Mouse (Mus musculus): ENCODE data around the gene Hs3st3a1. TPM values are rescaled to one million over a fixed set of nuclear protein-coding genes. Genes with fewer than 3 reads are reported as not detected.

Hs3st3a1 gene
- total RNA-seq (2021) = under 1 TPM; 0.25 to 0.60 TPM

DNA sequence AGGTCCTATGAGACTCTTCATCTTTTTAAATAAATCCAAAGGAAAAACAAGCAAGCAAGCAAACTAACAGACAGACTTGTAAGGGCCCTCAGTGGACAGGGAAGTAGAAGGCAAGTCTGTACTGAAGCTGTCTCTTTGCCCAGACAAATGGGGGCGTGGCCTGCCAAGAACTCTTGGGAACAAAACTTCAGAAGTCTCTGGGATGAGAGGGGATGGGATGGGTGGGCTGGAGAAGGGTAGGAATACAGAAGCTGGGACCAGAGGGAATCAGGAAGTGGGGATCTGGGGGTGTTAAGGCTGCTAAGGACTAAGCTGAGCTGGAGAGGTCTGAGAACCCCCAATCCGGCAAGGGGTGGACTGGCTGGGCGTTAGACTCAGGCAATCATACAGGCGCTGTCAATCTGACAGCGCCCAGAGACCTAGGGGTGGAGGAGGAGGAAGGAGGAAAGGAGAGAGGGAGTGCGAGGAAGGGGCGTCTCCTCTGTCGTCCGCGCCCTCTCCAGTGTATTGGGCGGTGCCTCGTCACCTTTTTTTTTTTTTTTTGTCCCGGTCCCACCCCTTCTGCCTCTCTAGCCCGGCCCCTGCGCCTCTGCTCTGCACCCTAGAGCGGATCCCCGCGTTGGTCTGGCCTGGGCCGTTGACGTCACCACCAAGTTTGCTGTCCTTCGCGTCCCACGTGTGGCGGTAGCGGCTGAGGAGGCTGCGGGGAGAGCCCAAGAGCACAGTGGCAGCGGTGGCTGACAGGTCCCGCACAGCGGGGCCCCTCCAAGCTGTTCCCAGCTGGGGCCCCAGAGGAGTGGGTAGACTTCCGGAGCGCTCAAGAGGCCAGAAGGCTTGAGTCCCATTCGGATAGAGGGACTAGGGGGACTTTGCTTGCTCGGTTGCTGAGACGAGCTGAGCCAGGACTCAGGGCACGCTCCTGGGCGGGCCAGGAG, at the start of gene Hs3st3a1:
Gene Hs3st3a1, plus strand, starts transcription at position 722 of the 935 bp plus-strand sequence.
- intact Hi-C loops (cut with DNase I) = loop anchor here (10.0 kb wide), 1 partner anchor 530 kb away; no protein-coding TSS in a partner anchor
- DNase-seq = peak; percentile 55 to 57

DNA sequence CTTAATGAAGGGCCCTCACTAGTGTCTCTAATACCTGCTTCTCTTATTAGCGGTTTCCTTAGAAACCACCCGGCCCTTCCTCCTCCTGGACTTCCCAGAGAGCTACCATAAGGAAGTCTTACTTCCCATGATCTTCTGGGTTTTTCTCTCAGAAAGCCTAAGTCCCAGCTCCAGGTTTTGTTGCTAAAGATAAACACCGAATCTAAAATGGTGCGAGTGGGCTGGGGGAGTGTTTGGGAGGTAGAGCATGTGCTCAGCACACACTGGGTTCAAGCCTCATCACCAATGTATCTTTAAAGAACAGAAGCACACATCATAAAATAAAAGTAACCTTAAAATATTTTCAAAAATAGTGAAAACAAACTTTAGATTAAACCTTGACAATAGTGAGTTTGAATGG, 48.8 kb upstream of the Hs3st3a1 start:
- DNase-seq = no peak
- intact Hi-C loops (cut with DNase I) = no loop called here

DNA sequence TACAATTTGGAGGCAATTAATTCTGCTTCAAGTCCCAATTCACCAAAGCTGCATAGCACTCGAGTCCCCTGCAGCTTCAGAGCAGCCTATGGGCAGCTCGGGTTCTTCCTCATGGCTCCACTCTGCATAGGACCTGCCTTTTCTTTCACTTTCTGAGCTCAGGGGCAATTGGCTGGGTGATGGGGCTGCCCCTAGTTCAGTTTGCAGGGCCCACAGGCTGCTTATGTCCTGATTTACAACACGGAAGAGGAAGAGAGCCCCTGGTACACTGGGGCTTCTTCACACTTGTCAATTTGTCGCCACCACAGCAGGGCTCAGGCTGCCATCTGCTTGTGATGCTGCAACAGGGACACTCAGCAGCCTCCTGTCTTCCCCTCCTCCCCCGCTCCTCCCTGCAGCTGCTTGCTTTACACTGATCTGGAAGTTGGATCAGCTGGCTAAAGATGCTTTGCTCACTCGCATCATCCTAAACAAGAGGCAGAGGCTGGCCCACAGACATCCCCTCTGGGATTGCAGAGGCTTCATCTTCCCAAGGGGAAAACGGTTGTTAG, 38.7 kb upstream of the Hs3st3a1 start:
- intact Hi-C loops (cut with DNase I) = no loop called here
- peak; percentile 4 to 11 for DNase-seq

DNA sequence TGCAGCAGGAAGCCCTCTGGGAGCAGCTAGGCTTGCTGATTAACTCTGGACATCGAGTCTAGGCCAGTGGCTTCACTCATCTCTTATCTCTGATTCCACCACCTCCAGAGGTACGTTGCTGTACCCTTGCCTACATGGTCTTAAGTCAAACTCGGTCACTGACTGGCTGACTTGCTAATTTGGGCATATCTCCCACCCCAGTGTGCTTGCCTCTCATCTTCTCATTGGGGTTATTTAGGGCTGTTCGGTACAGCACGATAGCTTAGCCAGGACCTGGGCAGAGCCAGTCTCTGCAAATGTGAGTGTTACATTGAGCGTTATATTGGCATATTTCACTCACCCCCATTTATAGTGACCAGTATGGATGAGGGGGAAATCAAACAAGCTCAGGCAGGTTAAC, 38.2 kb upstream of the Hs3st3a1 start:
- intact Hi-C loops (cut with DNase I) = no loop called here

DNA sequence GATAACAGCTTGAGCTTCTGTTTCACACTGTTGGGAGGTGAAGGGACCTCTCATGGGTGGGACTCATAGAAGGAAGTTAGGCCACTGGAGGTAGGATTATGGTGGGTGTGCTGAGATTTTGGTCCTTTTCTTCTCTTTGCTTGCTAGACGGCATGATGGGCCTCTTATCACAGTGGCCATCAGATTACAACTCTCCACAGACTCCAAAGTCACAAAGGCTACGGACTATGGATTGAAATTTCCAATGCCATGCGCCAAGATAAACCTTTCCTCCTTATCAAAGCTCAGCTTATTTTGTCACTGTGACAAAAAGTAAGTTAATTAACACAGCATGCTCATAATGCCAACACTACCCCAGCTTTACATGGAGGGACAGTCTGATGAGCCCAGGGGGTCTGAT, 37.5 kb upstream of the Hs3st3a1 start:
- intact Hi-C loops (cut with DNase I) = no loop called here
- DNase-seq = no peak

More for the DNA sequence above, 38.2 kb upstream of the Hs3st3a1 start:
- DNase-seq = no peak

DNA sequence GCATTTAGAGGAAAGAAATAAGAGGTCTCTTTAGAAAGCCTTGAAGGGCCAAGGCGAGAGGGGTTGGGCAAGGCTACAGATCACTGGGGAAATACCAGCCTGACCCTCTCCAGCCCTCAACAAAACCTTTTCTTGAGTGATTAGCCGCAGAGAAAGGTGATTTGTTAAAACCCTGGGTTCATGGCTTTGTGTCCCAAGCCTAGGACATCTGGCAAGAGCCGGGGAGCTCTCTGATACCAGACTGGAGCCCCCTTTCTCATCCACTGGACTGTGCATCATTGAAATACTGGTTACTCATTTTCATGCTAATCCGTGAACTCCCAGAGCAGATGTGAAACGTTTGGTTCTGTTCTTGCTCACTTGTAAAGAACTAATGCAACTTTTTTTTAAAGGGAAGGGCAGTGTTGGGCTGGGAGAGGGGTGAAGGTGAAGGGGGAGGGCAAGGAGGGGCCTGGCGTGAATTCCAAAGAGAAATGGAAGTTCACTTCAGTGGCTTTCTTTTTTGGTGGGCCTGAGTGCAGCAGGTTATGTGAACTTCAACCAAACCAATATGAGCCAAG, 34.5 kb upstream of the Hs3st3a1 start:
- intact Hi-C loops (cut with DNase I) = no loop called here
- no peak for DNase-seq

DNA sequence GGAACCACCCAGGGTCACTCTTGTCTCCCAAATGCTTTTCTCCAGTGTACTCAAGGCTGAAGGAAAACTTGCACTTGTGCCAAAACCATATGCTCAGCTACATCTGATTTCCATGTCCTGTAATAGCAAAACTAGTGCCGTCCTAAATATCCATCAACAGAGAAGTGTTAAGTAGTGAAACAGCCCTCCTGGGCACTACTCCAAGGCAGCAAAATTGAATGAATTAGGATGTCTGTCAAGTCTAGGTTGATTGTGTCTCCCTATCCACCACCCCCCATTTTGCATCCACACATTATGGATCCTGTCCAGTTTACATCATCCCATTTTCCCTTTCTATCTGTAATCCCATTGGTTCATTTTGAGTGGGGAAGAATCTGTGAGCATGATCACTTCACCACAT, 16.2 kb upstream of the Hs3st3a1 start:
- no peak for DNase-seq
- intact Hi-C loops (cut with DNase I) = no loop called here

DNA sequence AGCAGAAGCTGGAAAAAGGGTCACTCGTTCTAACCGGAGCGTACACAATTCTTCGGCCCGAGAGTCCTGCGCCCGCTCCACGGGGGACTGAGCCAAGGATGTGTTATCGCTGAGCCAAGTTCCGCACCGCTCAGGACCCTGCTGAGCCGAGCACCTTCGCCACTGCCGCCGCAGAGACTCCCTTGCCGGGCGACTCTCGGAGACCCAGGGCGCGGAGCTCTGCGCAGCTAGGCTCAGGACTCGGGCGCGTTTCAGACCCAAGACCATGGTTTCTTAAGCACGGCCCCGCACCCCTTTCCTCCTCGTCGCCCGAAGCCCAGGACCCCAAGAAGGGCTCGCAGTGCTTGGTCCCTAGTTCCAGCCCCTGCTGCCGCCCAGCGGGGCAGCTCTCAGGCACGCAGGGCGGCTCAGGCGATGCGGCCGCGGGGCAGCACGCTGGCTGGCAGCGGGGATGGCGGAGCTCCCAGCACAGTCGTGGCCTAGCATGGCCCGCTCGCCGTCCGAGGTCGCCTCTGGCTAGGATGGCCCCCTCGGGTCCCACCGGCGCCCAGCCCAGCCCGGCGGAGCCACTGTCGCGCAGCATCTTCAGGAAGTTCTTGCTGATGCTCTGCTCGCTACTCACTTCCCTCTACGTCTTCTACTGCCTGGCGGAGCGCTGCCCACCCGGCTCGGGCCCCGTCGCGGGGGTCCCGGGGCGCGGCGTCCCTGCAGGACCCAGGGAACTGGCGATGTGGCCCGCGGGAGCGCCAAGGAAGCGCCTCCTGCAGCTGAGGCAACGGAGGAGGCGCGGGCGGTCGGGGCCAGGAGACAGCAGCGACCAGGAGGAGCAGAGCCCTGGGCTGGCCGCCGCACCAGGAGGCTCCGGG, 647 bp downstream of the Hs3st3a1 start:
- DNase-seq = peak; percentile 40 to 41
- intact Hi-C loops (cut with DNase I) = loop anchor here (10.0 kb wide), 1 partner anchor 529 kb away; no protein-coding TSS in a partner anchor

DNA sequence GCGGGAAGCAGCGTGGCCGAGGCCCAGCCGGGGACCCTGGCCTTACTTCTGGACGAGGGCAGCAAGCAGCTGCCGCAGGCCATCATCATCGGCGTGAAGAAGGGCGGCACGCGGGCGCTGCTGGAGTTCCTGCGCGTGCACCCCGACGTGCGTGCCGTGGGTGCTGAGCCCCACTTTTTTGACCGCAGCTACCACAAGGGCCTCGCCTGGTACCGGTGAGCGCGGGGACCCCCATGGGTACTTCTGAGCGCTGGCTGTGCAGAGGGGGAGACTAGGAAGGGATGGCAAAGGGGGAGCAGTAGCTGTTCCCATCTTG, 1.2 kb downstream of the Hs3st3a1 start, which contains the start of gene F930015N05Rik:
Gene F930015N05Rik, minus strand, starts transcription at position 242 of the 316 bp plus-strand sequence.
- peak in 1 of 2 experiments; percentile 3 for DNase-seq
- intact Hi-C loops (cut with DNase I) = loop anchor here (10.0 kb wide), 1 partner anchor 528 kb away; no protein-coding TSS in a partner anchor

DNA sequence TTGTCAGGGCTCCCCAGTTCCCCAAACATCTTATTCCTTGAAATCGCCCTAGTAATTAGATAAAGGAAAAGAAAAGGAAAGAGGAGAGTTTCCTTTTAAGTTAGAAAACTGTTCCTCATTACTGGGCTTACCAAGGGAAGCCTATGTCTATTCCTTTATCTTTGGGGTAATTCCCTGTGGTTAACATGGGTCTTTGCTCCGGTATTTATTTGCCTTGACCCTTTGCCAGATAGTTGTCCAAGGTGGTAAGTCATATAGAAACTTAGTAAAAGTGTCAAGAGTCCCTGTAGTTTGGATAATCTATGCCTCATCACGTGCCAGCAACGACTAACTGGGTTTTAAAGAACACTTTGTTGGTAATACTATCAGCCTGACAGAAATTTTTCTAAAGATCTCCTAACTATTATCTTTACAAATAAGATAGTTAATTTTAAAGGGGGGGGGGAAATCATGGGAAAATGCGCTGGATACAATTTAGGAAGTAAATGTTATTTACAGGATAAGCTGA, 1.7 kb downstream of the Hs3st3a1 start:
- no peak for DNase-seq
- intact Hi-C loops (cut with DNase I) = loop anchor here (10.0 kb wide), 1 partner anchor 528 kb away; no protein-coding TSS in a partner anchor

DNA sequence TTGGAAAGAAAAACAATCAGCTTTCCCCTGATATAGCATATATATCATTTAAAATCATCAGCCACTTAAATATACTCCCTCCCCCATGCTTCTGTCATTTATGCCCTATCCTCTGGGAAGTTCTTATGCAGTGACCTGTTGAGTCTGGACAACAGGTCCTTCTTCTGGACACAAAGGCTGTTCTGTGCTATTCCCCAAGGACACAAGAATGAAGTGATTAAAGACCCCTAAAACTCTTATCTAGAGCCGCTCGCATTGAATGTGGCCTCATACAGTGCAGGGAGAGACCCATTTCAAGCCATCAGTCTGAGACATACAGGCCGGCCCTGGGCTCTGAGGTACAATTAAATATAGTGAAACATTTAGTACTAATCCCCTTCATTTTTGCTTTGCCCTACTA, 2.6 kb downstream of the Hs3st3a1 start:
- DNase-seq = no peak
- intact Hi-C loops (cut with DNase I) = loop anchor here (10.0 kb wide), 1 partner anchor 527 kb away; no protein-coding TSS in a partner anchor

DNA sequence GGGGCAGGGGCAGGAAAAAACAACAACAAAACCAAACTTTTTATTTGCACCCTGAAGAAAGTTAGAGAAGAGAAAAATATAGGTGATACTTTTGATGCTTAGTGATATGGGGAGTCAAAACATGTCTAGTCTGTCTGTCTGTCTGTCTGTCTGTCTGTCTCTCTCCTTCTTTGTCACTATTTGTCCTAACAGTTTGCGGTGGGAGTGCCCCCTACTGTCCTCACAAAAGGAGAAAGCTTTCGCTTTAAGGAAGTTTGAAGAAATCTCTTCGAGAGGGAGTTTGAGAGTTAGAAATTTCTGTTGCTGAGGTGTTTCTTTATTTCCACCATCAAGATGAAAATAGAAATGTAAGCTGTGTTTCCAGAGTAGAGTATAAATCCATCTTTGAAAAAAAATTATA, 3.8 kb downstream of the Hs3st3a1 start:
- no peak for DNase-seq
- intact Hi-C loops (cut with DNase I) = loop anchor here (10.0 kb wide), 1 partner anchor 526 kb away; no protein-coding TSS in a partner anchor

DNA sequence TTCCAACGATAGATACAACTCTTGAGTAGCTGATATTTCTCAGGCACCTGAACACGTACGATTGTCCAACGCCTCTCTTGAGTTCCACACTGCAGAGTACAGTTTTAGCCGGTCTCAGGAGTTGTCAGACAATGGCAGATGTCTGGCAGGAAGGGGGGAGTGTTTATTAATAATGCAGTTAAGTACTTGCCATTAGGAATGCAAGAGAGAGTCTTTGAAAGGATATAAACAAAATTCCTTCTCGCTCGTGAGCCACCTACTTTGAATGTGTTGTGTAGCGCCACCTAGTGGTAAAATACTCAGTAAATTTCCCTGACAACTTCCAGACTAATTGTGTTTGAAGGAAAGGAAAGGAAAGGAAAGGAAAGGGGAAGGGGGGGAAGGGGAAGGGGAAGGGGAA, 7.0 kb downstream of the Hs3st3a1 start:
- DNase-seq = peak; percentile 46 to 77
- intact Hi-C loops (cut with DNase I) = loop anchor here (2.0 to 5.0 kb wide), 3 partner anchors 275 to 1040 kb away; no protein-coding TSS in a partner anchor

DNA sequence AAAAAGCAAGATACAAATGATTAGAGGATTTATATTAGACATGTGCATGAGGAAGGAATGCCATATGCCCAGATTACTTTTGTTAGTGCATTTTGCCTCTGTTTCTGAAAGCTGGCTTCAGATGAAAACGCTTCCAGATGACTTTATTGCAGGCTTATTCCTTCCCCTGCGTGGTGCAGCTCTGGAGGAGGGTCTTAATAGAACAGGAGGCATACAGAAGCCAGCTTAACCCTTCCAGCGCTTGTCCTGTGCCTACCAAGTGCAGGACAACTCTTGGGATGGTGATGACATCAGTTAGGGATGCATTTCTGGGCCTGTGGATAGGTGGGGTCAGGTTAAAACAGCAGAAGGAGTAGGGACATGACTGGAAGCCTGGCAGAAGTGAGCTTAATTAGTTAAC, 7.6 kb downstream of the Hs3st3a1 start:
- intact Hi-C loops (cut with DNase I) = loop anchor here (2.0 to 5.0 kb wide), 3 partner anchors 275 to 1040 kb away; no protein-coding TSS in a partner anchor
- no peak for DNase-seq

DNA sequence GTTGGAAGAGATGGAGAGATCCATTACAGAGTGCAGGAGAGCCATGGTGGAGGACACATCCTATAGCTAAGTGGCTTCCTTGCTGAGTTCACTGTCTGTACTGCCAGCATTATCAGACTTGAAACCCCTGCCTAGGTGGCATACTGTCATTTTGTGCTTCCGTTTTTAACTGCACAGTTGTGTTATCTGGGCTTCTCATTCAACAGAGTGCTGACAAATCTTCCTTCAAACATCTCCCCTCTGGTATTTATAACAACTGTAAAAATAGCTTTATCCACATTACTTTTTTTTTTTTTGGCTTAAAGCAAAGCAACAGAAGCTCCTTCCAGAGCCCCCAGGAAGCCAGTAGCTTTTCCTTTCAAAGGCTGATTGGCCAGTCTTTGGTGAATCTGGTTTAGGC, 10.1 kb downstream of the Hs3st3a1 start:
- intact Hi-C loops (cut with DNase I) = no loop called here
- DNase-seq = no peak

DNA sequence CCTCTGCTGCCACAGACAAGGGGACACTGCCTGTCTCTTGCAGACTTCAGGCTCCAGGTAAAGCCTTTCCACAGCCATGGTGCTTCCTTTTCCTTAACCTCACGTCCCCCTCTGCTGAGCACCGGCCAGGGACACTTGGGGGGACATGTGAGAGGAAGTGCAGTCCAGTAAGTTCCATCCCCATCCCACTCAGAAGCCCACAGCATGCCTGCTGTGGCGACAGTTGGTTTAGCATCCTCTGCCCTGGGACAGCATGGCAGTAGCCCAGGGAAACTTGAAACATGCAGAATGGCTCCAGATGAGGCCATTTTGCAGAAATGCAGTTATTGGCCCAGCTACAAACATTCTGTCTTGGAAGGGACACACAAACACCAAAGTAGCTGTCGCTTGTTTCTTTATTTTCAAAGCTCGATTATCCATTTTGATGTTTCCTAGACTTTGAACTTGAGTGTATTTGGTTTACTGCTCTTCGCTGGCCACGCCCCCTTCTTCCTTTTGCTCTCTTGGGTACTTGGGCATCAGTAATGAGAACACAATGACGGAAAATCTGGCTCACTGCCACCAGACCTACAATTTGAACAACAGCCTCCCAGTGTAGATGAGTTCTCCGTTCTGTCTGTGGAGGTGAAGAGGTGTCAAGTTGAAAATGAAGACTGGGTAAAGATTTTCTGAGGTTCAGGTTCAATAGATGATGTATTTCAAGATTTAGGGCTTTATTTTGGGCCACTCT, 13.6 kb downstream of the Hs3st3a1 start:
- intact Hi-C loops (cut with DNase I) = no loop called here
- no peak for DNase-seq

DNA sequence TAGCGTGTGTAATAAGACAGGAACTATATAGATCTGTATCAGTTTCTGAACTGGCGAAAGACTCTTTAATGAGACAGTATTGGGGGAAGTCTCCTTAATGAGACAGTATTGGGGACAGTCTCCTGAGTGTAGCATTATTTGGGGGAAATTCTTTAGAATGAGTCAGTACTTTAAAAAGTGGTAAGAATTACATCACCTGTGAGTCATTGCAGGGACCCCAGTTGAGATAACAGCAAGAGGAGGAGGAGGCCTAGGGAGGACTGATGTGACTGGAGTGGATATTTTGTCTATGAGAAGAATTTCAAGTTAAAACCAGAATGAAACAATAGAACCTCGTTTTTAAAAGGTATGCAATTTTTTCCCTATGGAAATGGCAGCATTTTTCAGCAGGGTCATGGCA, 26.6 kb downstream of the Hs3st3a1 start:
- DNase-seq = no peak
- intact Hi-C loops (cut with DNase I) = no loop called here

DNA sequence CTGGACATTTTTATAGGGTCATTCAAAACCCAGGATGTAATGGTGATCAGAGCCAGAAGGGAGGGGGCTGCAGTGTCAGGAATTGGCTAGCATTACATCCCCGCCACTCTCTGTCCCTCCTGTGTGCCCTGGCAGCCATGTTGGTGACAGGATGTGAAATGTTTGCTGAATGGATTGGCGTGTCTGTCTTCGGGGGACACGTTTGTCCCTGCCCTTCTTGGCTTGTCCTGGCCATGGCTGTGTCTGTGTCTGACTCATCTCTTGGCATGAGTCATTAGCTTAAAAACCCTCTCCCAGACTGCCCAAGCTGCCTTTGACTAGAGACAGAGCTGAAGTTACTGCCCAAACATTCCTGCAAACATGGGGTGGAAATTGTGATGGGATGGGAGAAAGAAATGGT, 33.6 kb downstream of the Hs3st3a1 start:
- intact Hi-C loops (cut with DNase I) = no loop called here
- DNase-seq = peak; percentile 12 to 15

DNA sequence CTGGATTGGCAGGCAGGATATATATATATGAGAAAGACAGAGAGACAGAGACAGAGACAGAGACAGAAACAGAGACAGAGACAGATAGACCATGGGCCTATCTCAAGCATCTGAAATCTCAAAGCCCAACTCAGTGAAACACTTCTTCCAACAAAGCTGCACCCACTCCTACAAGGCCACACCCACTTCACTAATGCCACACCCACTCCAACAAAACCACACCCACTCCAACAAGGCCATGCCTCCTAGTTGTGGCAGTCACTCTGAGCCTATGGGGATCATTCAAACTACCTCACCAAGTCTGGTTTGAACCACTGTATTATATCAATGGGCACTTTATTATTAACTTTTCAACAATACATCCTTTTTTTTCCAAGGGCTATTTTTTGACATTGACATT, 35.6 kb downstream of the Hs3st3a1 start:
- no peak for DNase-seq
- intact Hi-C loops (cut with DNase I) = no loop called here

Measured in heart, postnatal 10 days (tissue).